Comparison of ENCODE assay signal across 8 mouse cellular contexts in genomic region chr17:80061783-80062619, GRCm38 (mm10). TPM values are rescaled to one million over a fixed set of nuclear protein-coding genes. Genes with fewer than 3 reads are reported as not detected.
DNase-seq lines count a peak whose midpoint lies in the region; ATAC-seq lines count a peak whose summit lies in the region.

Gene Hnrnpll, minus strand, starts transcription at chr17:80062334.

- WGBS in heart, embryonic 14.5 days: under 1% methylated on average over 93 of the region's 97 CpGs
- WGBS in liver, embryonic 13.5 days (ENCODE audit: insufficient replicate concordance): under 1% methylated on average over 80 of the region's 97 CpGs
- under 1% methylated on average over 88 of the region's 97 CpGs for WGBS in stomach, embryonic 16.5 days

- peak within 1 kb of the TSS; percentile 81 to 83 for H3K4me3 ChIP-seq in heart, embryonic 14.5 days (ENCODE audit: control insufficient read depth in 1 of 2, insufficient read depth in 1 of 2, low read depth in 1 of 2, low read length in 2 of 2)
- peak within 1 kb of the TSS; percentile 80 for H3K4me3 ChIP-seq in liver, embryonic 13.5 days (replicated peaks)
- H3K4me3 ChIP-seq in stomach, embryonic 16.5 days (replicated peaks; ENCODE audit: low read length): peak within 1 kb of the TSS; percentile 93

- H3K9ac ChIP-seq in heart, embryonic 14.5 days (ENCODE audit: low read length): peak within 1 kb of the TSS; percentile 98
- H3K9ac ChIP-seq in liver, embryonic 13.5 days: peak within 1 kb of the TSS; percentile 97
- peak within 1 kb of the TSS; percentile 99 for H3K9ac ChIP-seq in stomach, embryonic 16.5 days (ENCODE audit: low read length)

- H3K36me3 ChIP-seq in heart, embryonic 14.5 days (ENCODE audit: control insufficient read depth, insufficient read depth, low read length): no peaks in the 10 kb centered on the region
- H3K36me3 ChIP-seq in liver, embryonic 13.5 days: no peaks in the 10 kb centered on the region
- no peaks in the 10 kb centered on the region for H3K36me3 ChIP-seq in stomach, embryonic 16.5 days (ENCODE audit: control insufficient read depth, insufficient read depth, low read length)

- H3K4me2 ChIP-seq in heart, embryonic 14.5 days (ENCODE audit: low read length): peak within 1 kb of the TSS; percentile 93
- peak within 1 kb of the TSS; percentile 88 for H3K4me2 ChIP-seq in liver, embryonic 13.5 days
- peak within 1 kb of the TSS; percentile 72 for H3K4me2 ChIP-seq in stomach, embryonic 16.5 days (ENCODE audit: low read depth, low read length)

- H3K4me1 ChIP-seq in heart, embryonic 14.5 days (ENCODE audit: control insufficient read depth in 2 of 2, insufficient read depth in 2 of 2, low read length in 2 of 2): peaks cover 2 to 24% of the 10 kb centered on the region in 2 experiments; a peak in 3 of 4 replicates
- peaks cover 48% of the 10 kb centered on the region for H3K4me1 ChIP-seq in liver, embryonic 13.5 days (replicated peaks)
- H3K4me1 ChIP-seq in stomach, embryonic 16.5 days (ENCODE audit: control insufficient read depth, insufficient read depth, low read length): peaks cover 12% of the 10 kb centered on the region

- H3K9me3 ChIP-seq in heart, embryonic 14.5 days (ENCODE audit: control insufficient read depth, low read length): no peaks in the 10 kb centered on the region
- H3K9me3 ChIP-seq in liver, embryonic 13.5 days (replicated peaks): no peaks in the 10 kb centered on the region
- no peaks in the 10 kb centered on the region for H3K9me3 ChIP-seq in stomach, embryonic 16.5 days (replicated peaks; ENCODE audit: control insufficient read depth, low read length)

- ATAC-seq in CD4-positive, CD25-positive, alpha-beta regulatory T cell, adult 4 months: peak; percentile 81
- ATAC-seq in heart, embryonic 14.5 days (ENCODE audit: insufficient number of reproducible peaks, insufficient read depth, low FRiP score, low read depth): peak; percentile 98
- ATAC-seq in liver, embryonic 13.5 days (ENCODE audit: low read depth): peak; percentile 98
- ATAC-seq in stomach, embryonic 16.5 days (ENCODE audit: insufficient read depth, low FRiP score): peak; percentile 98

- peak within 1 kb of the TSS; percentile 95 to 100 for H3K27ac ChIP-seq in heart, embryonic 14.5 days (replicated peaks in 1 of 2; ENCODE audit: control insufficient read depth in 1 of 2, insufficient read depth in 1 of 2, low read depth in 2 of 2, low read length in 2 of 2)
- peak within 1 kb of the TSS; percentile 99 for H3K27ac ChIP-seq in liver, embryonic 13.5 days
- H3K27ac ChIP-seq in stomach, embryonic 16.5 days (ENCODE audit: low read length): peak within 1 kb of the TSS; percentile 97

- DNase-seq in c-Kit-negative CD71-positive TER-119-positive erythroid progenitor cells, embryonic 14.5 days (ENCODE audit: low read depth, low spot score): peak; percentile 98
- peak; percentile 91 for DNase-seq in fibroblast of lung, adult 2 months (ENCODE audit: low read depth)
- DNase-seq in kidney, postnatal 14 days: peak; percentile 98
- peak; percentile 96 for DNase-seq in liver, embryonic 13.5 days
- peak; percentile 95 for DNase-seq in neural tube, embryonic 10.5 days (ENCODE audit: extremely low spot score, low spot score)

- H3K27me3 ChIP-seq in heart, embryonic 14.5 days (ENCODE audit: control insufficient read depth, insufficient read depth, low read length): no peaks in the 10 kb centered on the region
- no peaks in the 10 kb centered on the region for H3K27me3 ChIP-seq in liver, embryonic 13.5 days
- H3K27me3 ChIP-seq in stomach, embryonic 16.5 days (ENCODE audit: control insufficient read depth, insufficient read depth, low read length): no peaks in the 10 kb centered on the region

RNA-seq across cellular contexts. Expression of gene Hnrnpll, which starts in this region (rescaled TPM):
- 10 to 100 TPM; 23.0 to 30.2 TPM for polyA plus RNA-seq in CD4-positive, CD25-positive, alpha-beta regulatory T cell, adult 4 months (2017; shearing (Covaris generic))
- 47.7 and 52.3 TPM in 2 replicates for polyA plus RNA-seq in heart, embryonic 14.5 days (2014; fragmentation: Nextera tagmentation; extraction: Ambion mirVana)
- polyA plus RNA-seq in liver, embryonic 13.5 days (2015; fragmentation: Nextera tagmentation; extraction: Ambion mirVana): 25.0 and 32.0 TPM in 2 replicates
- 30.1 and 39.4 TPM in 2 replicates for polyA plus RNA-seq in stomach, embryonic 16.5 days (2015; fragmentation: Nextera tagmentation; extraction: Ambion mirVana)

Comparison
In these comparisons a context has a peak if more than half of its experiments do, and no peak if none do; other contexts are left out.
1. Peak in every context shown above with its lines: DNase-seq, ATAC-seq, H3K4me3 ChIP-seq and H3K27ac ChIP-seq.